Mouse (Mus musculus) heart, embryonic 12.5 days (tissue): Measurements from ENCODE around the gene Acd. TPM values are rescaled to one million over a fixed set of nuclear protein-coding genes. Genes with fewer than 3 reads are reported as not detected.
A peak's percentile ranks its signal among the peaks of the same experiment; 100 is the strongest.

ENCODE experiments used
- ATAC-seq: fragments of 200-750 bp; cut with Nextera tagmentation; 2 replicates; pipeline ENCODE4 v1.8.0; 2017; ENCODE audit warnings: moderate TSS enrichment, moderate library complexity; ENCODE audit not compliant: insufficient number of reproducible peaks, low FRiP score
- H3K27ac ChIP-seq: fragments of 300-500 bp; sonication (generic); 2 replicates; pipeline ENCODE4 v1.5.1; 2016; ENCODE audit warnings: mild to moderate bottlenecking, moderate library complexity; ENCODE audit not compliant: poor library complexity, severe bottlenecking
- H3K27me3 ChIP-seq: fragments of 300-500 bp; sonication (generic); replicated peaks from 2 replicates; pipeline ENCODE4 v1.6.1; 2016; ENCODE audit warnings: mild to moderate bottlenecking, moderate library complexity
- H3K36me3 ChIP-seq: fragments of 300-500 bp; sonication (generic); 2 replicates; pipeline ENCODE4 v1.6.1; 2016; ENCODE audit warnings: mild to moderate bottlenecking, moderate library complexity
- H3K4me1 ChIP-seq: fragments of 300-500 bp; sonication (generic); replicated peaks from 2 replicates; pipeline ENCODE4 v1.6.1; 2016; ENCODE audit warnings: mild to moderate bottlenecking
- H3K4me2 ChIP-seq: fragments of 300-500 bp; sonication (generic); 2 replicates; pipeline ENCODE4 v1.6.1; 2016; ENCODE audit warnings: mild to moderate bottlenecking, moderate library complexity
- H3K4me3 ChIP-seq: fragments of 300-500 bp; sonication (generic); 2 replicates; pipeline ENCODE4 v1.5.1; 2016; ENCODE audit warnings: mild to moderate bottlenecking
- H3K9ac ChIP-seq: fragments of 300-500 bp; sonication (generic); 2 replicates; pipeline ENCODE4 v1.6.1; 2016; ENCODE audit warnings: mild to moderate bottlenecking, moderate library complexity
- H3K9me3 ChIP-seq: fragments of 300-500 bp; sonication (generic); replicated peaks from 2 replicates; pipeline ENCODE4 v1.6.1; 2016; ENCODE audit warnings: mild to moderate bottlenecking, moderate library complexity
- WGBS: fragments of 180-500 bp; shearing (Covaris S2); methylation state at CpG from one replicate; pipeline ENCODE4 v1.1.7; 2016; 5-methylcytosine and 5-hydroxymethylcytosine counted together
- polyA plus RNA-seq: library from polyadenylated mRNA; unstranded; fragments of >200 nt; fragmentation: Nextera tagmentation; extraction: Ambion mirVana; gene quantifications from 2 replicates; pipeline ENCODE4 v1.2.1, GENCODE M21; 2016

Gene Acd
- polyA plus RNA-seq, 1 experiment from 2014 or later = 37.6 TPM

GRCm38 (mm10) chr8:105700566-105700965 is 336 bp downstream of the Acd start:
- peak overlapping the region; percentile 83 for H3K9ac ChIP-seq
- H3K27ac ChIP-seq = peak overlapping the region; percentile 83
- peaks cover 43% of the 10 kb centered on the region for H3K36me3 ChIP-seq
- H3K4me3 ChIP-seq = peak overlapping the region; percentile 75
- H3K4me1 ChIP-seq = peaks cover 20% of the 10 kb centered on the region
- peak overlapping the region; percentile 96 for H3K4me2 ChIP-seq
- ATAC-seq = peak; percentile 58
- H3K9me3 ChIP-seq = no peaks in the 10 kb centered on the region
- H3K27me3 ChIP-seq = peaks cover 1% of the 10 kb centered on the region; the same call in 1 of the 2 replicates
- under 1% methylated on average over 21 of the region's 21 CpGs for WGBS

GRCm38 (mm10) chr8:105699488-105700215 is 1.2 kb downstream of the Acd start:
- peak overlapping the region; percentile 75 for H3K4me3 ChIP-seq
- H3K9me3 ChIP-seq = no peaks in the 10 kb centered on the region
- peak overlapping the region; percentile 96 for H3K4me2 ChIP-seq
- H3K27ac ChIP-seq = no peak overlapping the region
- ATAC-seq = no peak
- H3K36me3 ChIP-seq = peaks cover 43% of the 10 kb centered on the region
- H3K27me3 ChIP-seq = peaks cover 10% of the 10 kb centered on the region
- peaks cover 22% of the 10 kb centered on the region for H3K4me1 ChIP-seq
- WGBS = 87% methylated on average over 11 of the region's 11 CpGs
- H3K9ac ChIP-seq = peak overlapping the region; percentile 83

- ATAC-seq = no peak
- H3K27ac ChIP-seq = no peak overlapping the region
- 90% methylated on average over 5 of the region's 5 CpGs for WGBS
- no peak overlapping the region for H3K9ac ChIP-seq
- H3K9me3 ChIP-seq = no peaks in the 10 kb centered on the region
- peaks cover 34% of the 10 kb centered on the region for H3K36me3 ChIP-seq
- peaks cover 31% of the 10 kb centered on the region for H3K4me1 ChIP-seq
- H3K4me2 ChIP-seq = no peak overlapping the region
- peaks cover 18% of the 10 kb centered on the region for H3K27me3 ChIP-seq
- no peak overlapping the region for H3K4me3 ChIP-seq
These were observed 2.2 kb downstream of the Acd start for GRCm38 (mm10) chr8:105698734-105699133.

DNA sequence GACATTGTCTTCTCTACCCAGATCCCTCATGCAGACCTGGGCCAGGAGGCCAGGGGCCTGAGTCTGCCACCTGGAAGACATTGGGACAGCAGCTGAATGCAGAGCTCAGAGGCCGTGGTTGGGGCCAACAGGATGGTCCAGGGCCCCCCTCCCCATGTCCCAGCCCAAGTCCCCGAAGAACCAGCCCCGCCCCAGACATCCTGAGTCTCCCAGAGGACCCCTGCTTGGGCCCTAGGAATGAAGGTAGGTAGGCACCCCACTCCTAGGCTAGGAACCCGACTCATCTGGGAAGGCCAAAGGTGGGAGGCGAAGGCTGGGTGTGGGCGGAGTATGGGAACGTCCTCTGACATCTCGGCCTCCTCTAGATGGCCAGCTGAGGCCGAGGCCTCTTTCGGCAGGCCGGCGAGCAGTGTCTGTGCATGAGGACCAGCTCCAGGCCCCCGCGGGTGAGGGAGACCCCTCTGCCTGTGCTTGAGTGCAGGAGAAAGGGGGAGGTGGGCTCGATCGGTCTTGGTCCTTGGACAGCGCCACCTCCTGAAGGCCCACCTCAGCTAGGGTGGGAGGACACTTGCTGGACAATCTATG is 3.6 kb downstream of the Acd start:
- peaks cover 28% of the 10 kb centered on the region for H3K4me1 ChIP-seq
- H3K4me2 ChIP-seq = no peak overlapping the region
- WGBS = 90% methylated on average over 17 of the region's 17 CpGs
- H3K9me3 ChIP-seq = peaks cover 8% of the 10 kb centered on the region; the same call in 1 of the 2 replicates
- H3K9ac ChIP-seq = no peak overlapping the region
- peaks cover 25% of the 10 kb centered on the region for H3K36me3 ChIP-seq
- no peak overlapping the region for H3K27ac ChIP-seq
- ATAC-seq = no peak
- peaks cover 21% of the 10 kb centered on the region for H3K27me3 ChIP-seq
- H3K4me3 ChIP-seq = no peak overlapping the region

DNA sequence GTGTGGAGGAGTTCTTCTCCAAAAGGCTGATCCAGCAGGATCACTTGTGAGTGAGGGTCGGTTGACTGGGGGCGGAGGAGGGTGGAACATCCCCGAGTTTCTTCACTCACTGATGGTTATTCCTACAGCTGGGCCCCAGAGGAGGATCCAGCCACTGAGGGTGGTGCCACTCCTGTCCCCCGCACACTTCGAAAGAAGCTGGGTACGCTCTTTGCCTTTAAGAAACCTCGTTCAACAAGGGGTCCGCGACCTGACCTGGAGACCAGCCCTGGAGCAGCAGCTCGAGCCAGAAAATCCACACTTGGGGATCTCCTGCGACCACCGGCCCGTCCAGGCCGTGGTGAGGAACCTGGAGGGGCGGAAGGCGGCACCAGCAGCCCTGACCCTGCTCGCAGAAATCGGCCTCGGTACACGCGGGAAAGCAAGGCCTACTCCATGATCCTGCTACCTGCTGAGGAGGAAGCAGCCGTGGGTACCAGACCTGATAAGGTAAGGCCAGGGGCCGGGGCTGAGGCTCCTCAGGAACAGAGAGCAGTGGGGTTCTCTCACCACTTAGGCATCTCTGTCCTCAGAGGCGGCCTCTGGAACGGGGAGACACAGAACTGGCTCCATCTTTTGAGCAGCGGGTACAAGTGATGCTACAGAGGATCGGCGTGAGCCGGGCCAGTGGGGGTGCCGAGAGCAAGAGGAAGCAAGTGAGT is 5.7 kb downstream of the Acd start:
- peaks cover 8% of the 10 kb centered on the region; the same call in 1 of the 2 replicates for H3K9me3 ChIP-seq
- no peak overlapping the region for H3K4me3 ChIP-seq
- no peak overlapping the region for H3K4me2 ChIP-seq
- H3K4me1 ChIP-seq = peaks cover 17% of the 10 kb centered on the region
- peaks cover 31% of the 10 kb centered on the region for H3K27me3 ChIP-seq
- ATAC-seq = no peak
- H3K36me3 ChIP-seq = peaks cover 25% of the 10 kb centered on the region
- no peak overlapping the region for H3K9ac ChIP-seq
- no peak overlapping the region for H3K27ac ChIP-seq
- WGBS = 74% methylated on average over 30 of the region's 30 CpGs

DNA sequence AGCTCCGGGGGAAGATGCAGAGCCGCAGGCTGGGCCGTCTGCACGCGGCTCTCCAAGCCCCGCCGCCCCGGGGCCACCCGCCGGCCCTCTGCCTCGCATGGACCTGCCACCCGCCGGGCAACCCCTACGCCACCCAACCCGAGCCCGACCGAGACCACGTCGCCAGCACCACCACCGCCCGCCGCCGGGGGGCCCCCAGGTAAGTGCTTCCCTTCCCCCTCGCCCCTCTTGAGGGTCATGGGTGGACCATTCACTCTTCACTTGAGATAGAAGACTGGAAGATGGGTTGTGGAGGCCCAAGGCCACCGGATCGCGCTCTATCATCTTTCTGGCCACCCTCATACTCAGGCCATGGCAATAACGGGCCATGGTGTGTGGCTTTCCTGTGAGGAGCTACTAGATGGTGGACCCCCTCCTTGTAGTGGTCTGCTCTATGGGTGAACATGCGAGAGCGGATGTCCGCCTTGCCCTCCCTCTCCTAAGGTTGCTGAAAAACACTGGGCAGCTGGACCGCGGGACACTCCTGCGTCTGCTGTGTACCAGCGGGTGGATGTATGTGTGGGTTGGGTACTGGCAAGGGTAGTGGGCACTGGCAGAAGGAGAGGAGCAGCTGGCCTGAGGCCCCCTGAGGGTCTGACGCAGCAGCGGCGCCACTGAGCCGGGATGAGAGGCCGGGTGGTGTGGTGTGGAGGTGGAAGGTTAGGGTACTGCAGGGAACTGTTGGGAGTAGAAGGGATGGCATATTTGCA is 6.7 kb downstream of the Acd start:
- H3K4me3 ChIP-seq = peak overlapping the region; percentile 47
- peaks cover 25% of the 10 kb centered on the region for H3K36me3 ChIP-seq
- 0 out of 2 replicates have a peak, but pooled peaks have one; percentile 3 for ATAC-seq
- H3K4me2 ChIP-seq = peak overlapping the region; percentile 86
- 7% methylated on average over 39 of the region's 40 CpGs for WGBS
- peaks cover 39% of the 10 kb centered on the region for H3K27me3 ChIP-seq
- H3K9ac ChIP-seq = peak overlapping the region; percentile 28; the same call in 1 of the 2 replicates
- peaks cover 12% of the 10 kb centered on the region for H3K4me1 ChIP-seq
- peaks cover 8% of the 10 kb centered on the region; the same call in 1 of the 2 replicates for H3K9me3 ChIP-seq
- H3K27ac ChIP-seq = no peak overlapping the region

- peak; percentile 43; the same call in 1 of the 2 replicates for ATAC-seq
- WGBS = 5% methylated on average over 24 of the region's 30 CpGs
- Histone ChIP-seq H3K27me3 (peaks cover 45% of the 10 kb centered on the region), H3K36me3 (peaks cover 23% of the 10 kb centered on the region), H3K9ac (peak overlapping the region; percentile 28; the same call in 1 of the 2 replicates), H3K4me3 (peak overlapping the region; percentile 47), H3K27ac (no peak overlapping the region), H3K4me2 (peak overlapping the region; percentile 86), H3K4me1 (peaks cover 12% of the 10 kb centered on the region), H3K9me3 (peaks cover 8% of the 10 kb centered on the region; the same call in 1 of the 2 replicates)
These were observed 7.3 kb downstream of the Acd start for GRCm38 (mm10) chr8:105693648-105694047.

GRCm38 (mm10) chr8:105692449-105693182 is 8.3 kb downstream of the Acd start:
- WGBS = 88% methylated on average over 11 of the region's 11 CpGs
- H3K4me1 ChIP-seq = peaks cover 19% of the 10 kb centered on the region

GRCm38 (mm10) chr8:105690978-105691377 is 9.9 kb downstream of the Acd start:
- Histone ChIP-seq H3K27me3 (peaks cover 45% of the 10 kb centered on the region), H3K9ac (no peak overlapping the region)
- WGBS = 69% methylated on average over 14 of the region's 14 CpGs

More at GRCm38 (mm10) chr8:105692449-105693182, 8.3 kb downstream of the Acd start:
- no peak overlapping the region for H3K4me3 ChIP-seq
- peaks cover 45% of the 10 kb centered on the region for H3K27me3 ChIP-seq
- H3K9me3 ChIP-seq = peaks cover 8% of the 10 kb centered on the region; the same call in 1 of the 2 replicates
- peaks cover 12% of the 10 kb centered on the region for H3K36me3 ChIP-seq
- H3K9ac ChIP-seq = no peak overlapping the region
- H3K27ac ChIP-seq = no peak overlapping the region
- H3K4me2 ChIP-seq = no peak overlapping the region
- ATAC-seq = no peak

GRCm38 (mm10) chr8:105689983-105690360 is 10.9 kb downstream of the Acd start:
- no peak overlapping the region for H3K4me3 ChIP-seq
- H3K36me3 ChIP-seq = peaks cover 4% of the 10 kb centered on the region
- no peak overlapping the region for H3K4me2 ChIP-seq
- no peak for ATAC-seq
- H3K9me3 ChIP-seq = peaks cover 8% of the 10 kb centered on the region; the same call in 1 of the 2 replicates
- H3K27ac ChIP-seq = no peak overlapping the region
- H3K4me1 ChIP-seq = peaks cover 31% of the 10 kb centered on the region
- peaks cover 37% of the 10 kb centered on the region for H3K27me3 ChIP-seq
- H3K9ac ChIP-seq = no peak overlapping the region
- 85% methylated on average over 9 of the region's 9 CpGs for WGBS

More at GRCm38 (mm10) chr8:105690978-105691377, 9.9 kb downstream of the Acd start:
- Histone ChIP-seq H3K4me1 (peaks cover 22% of the 10 kb centered on the region), H3K27ac (no peak overlapping the region), H3K4me2 (no peak overlapping the region), H3K9me3 (peaks cover 8% of the 10 kb centered on the region; the same call in 1 of the 2 replicates), H3K4me3 (no peak overlapping the region), H3K36me3 (peaks cover 4% of the 10 kb centered on the region)
- no peak for ATAC-seq
